Mouse (Mus musculus): ENCODE results near the gene Rnf113a2. TPM values are rescaled to one million over a fixed set of nuclear protein-coding genes. Genes with fewer than 3 reads are reported as not detected.

Rnf113a2 gene
- polyA plus RNA-seq, 1 experiment = 17.8 TPM

DNA sequence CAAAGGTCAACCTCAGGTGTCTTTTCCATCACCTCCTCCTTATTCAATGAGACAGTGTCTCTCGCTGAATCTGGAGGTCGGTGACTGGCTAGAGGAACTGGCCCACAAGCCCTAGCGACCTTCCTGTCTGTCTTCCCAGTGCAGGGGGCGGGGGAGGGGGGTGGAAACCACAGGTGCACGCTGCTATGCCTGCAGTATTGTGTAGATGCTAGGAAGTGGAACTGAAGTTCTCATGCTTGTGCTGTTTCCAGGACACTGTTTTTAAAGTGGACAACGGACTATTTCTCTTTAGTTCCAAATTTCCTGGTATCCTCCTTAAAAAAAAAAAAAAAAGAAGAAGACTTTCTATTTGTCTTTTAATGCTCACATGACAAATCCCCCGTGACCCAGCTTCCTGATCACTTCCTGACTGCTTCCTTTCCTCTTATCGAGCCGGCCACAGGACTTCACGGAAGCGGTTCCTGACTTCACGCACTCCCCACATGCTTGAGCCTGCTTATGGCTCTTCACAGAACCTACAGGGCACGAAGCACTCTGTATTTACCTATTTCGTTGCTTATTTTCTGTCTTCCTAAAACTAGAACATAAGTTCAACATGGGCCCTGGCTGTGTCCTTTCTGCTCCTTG is 28.1 kb upstream of the Rnf113a2 start:
- Histone ChIP-seq H3K4me1 (ENCODE audit: control insufficient read depth, insufficient read depth, low read length) (no peaks in the 10 kb centered on the region), H3K27me3 (ENCODE audit: control insufficient read depth, insufficient read depth, low read length) (no peaks in the 10 kb centered on the region), H3K4me3 (ENCODE audit: control insufficient read depth, low read depth, low read length) (no peak overlapping the region), H3K27ac (ENCODE audit: control insufficient read depth, insufficient read depth, low read depth, low read length) (no peak overlapping the region), H3K36me3 (ENCODE audit: control insufficient read depth, insufficient read depth, low read length) (no peaks in the 10 kb centered on the region; the same call in 1 of the 2 replicates)
- TF ChIP-seq POLR2A (IDR thresholded peaks at IDR 0.05; ENCODE audit: control insufficient read depth, low read depth, low read length) (no peak), CTCF (IDR thresholded peaks at IDR 0.05; ENCODE audit: control insufficient read depth, insufficient read depth, insufficient replicate concordance, low read depth, low read length) (no peak)

DNA sequence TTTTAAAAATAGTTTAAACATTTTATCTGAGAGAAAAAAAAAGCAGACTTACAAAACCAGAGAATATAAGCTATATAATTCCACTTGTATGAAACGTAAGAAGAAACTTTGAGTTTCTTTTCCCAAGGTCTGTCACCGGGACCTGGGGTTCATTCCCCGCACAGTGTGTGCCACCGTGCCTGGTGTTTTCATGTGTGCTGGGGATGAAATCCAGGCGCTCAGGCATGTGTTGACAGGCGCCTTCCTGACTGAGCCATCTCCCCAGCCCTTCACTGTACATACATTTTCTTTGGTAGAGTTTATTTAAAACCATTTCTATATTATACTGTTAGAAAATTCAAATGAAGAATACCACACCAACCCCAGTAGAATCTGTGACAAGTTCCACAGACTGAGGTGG is 26.7 kb upstream of the Rnf113a2 start:
- TF ChIP-seq POLR2A (IDR thresholded peaks at IDR 0.05; ENCODE audit: control insufficient read depth, low read depth, low read length) = no peak
- TF ChIP-seq CTCF (IDR thresholded peaks at IDR 0.05; ENCODE audit: control insufficient read depth, insufficient read depth, insufficient replicate concordance, low read depth, low read length) = no peak
- Histone ChIP-seq H3K27me3 (ENCODE audit: control insufficient read depth, insufficient read depth, low read length) (no peaks in the 10 kb centered on the region), H3K4me1 (ENCODE audit: control insufficient read depth, insufficient read depth, low read length) (no peaks in the 10 kb centered on the region), H3K4me3 (ENCODE audit: control insufficient read depth, low read depth, low read length) (no peak overlapping the region), H3K27ac (ENCODE audit: control insufficient read depth, insufficient read depth, low read depth, low read length) (no peak overlapping the region), H3K36me3 (ENCODE audit: control insufficient read depth, insufficient read depth, low read length) (no peaks in the 10 kb centered on the region; the same call in 1 of the 2 replicates)

DNA sequence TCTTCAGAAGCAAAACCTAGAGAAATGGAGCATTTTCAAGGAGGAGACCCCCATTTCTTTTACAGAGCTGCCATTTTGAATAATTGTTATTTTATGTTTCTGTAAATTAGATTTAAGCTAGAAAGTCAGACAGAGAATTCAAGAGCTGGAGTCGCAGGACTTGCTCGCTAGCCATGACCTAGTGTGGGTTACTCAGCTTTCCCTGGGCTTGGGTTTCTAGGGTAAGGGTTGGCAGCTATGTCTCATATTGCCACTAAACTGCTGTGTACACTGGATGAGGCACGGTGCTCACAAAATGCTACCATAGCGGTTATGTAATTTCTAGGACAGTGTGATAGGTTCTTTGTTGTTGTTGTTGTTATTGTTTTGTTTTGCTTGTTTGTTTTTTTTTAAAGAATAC is 24.3 kb upstream of the Rnf113a2 start:
- Histone ChIP-seq H3K36me3 (ENCODE audit: control insufficient read depth, insufficient read depth, low read length) (no peaks in the 10 kb centered on the region; the same call in 1 of the 2 replicates), H3K4me1 (ENCODE audit: control insufficient read depth, insufficient read depth, low read length) (no peaks in the 10 kb centered on the region), H3K27ac (ENCODE audit: control insufficient read depth, insufficient read depth, low read depth, low read length) (no peak overlapping the region), H3K4me3 (ENCODE audit: control insufficient read depth, low read depth, low read length) (no peak overlapping the region), H3K27me3 (ENCODE audit: control insufficient read depth, insufficient read depth, low read length) (no peaks in the 10 kb centered on the region)
- TF ChIP-seq POLR2A (IDR thresholded peaks at IDR 0.05; ENCODE audit: control insufficient read depth, low read depth, low read length) (no peak), CTCF (IDR thresholded peaks at IDR 0.05; ENCODE audit: control insufficient read depth, insufficient read depth, insufficient replicate concordance, low read depth, low read length) (no peak)

DNA sequence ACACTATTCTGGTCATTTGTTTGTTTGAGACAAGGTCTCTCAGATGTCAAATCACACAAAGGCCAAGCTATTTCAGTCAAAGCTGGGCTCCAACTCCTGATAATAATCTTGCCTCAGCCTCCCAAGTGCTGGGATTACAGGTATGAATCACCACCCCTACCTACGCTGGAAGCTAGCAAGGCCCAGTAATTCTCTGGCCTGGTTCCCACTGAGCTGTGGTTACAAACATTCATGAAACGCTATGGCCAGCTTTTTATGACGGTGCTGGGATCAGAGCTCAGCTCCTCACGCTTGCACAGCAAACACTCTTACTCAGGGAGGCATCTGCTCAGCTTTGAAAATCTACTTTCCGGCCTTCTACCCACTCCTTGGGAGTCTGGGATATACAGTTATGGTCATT is 23.1 kb upstream of the Rnf113a2 start:
- Histone ChIP-seq H3K27ac (ENCODE audit: control insufficient read depth, insufficient read depth, low read depth, low read length) (no peak overlapping the region), H3K36me3 (ENCODE audit: control insufficient read depth, insufficient read depth, low read length) (no peaks in the 10 kb centered on the region; the same call in 1 of the 2 replicates)

DNA sequence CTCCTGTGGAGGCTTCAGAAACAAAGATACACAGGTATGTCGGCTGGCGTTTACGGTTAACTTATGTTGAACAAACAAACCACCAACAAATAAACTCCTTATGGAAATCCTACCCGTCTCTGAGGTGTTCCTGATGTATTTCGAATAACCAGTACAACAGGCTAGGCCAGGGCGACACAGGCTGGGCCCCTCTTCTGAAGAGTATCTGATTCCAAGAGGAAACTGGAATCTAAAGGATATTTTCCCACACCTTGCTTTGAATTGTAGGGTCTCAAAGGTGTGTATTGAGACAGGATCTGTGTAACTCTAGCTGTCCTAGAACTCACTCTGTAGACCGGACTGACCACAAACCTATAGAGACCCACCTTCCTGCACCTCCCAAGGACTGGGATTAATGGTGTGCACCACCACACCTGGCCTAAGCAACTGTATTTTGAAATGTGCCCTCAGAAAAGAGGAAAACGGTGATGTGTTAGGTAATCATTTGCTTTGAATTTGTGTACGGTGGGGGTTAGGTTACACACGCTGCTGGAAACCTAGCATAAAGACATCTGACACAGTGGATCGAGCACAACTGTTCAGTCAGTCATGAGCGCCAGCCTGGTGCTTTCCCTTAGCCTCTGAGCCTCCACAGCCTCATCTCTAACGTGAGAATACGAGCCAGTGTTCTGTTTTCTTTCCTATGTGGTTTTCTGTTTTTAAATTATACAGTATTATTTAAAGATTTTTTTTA is 19.9 kb upstream of the Rnf113a2 start:
- no peak overlapping the region for H3K27ac ChIP-seq (ENCODE audit: control insufficient read depth, insufficient read depth, low read depth, low read length)
- H3K4me3 ChIP-seq (ENCODE audit: control insufficient read depth, low read depth, low read length) = no peak overlapping the region
- TF ChIP-seq POLR2A (IDR thresholded peaks at IDR 0.05; ENCODE audit: control insufficient read depth, low read depth, low read length) (no peak), CTCF (IDR thresholded peaks at IDR 0.05; ENCODE audit: control insufficient read depth, insufficient read depth, insufficient replicate concordance, low read depth, low read length) (no peak)
- no peaks in the 10 kb centered on the region for H3K27me3 ChIP-seq (ENCODE audit: control insufficient read depth, insufficient read depth, low read length)
- H3K4me1 ChIP-seq (ENCODE audit: control insufficient read depth, insufficient read depth, low read length) = no peaks in the 10 kb centered on the region
- no peaks in the 10 kb centered on the region; the same call in 1 of the 2 replicates for H3K36me3 ChIP-seq (ENCODE audit: control insufficient read depth, insufficient read depth, low read length)

More for the DNA sequence above, 23.1 kb upstream of the Rnf113a2 start:
- no peaks in the 10 kb centered on the region for H3K4me1 ChIP-seq (ENCODE audit: control insufficient read depth, insufficient read depth, low read length)
- TF ChIP-seq POLR2A (IDR thresholded peaks at IDR 0.05; ENCODE audit: control insufficient read depth, low read depth, low read length) (no peak), CTCF (IDR thresholded peaks at IDR 0.05; ENCODE audit: control insufficient read depth, insufficient read depth, insufficient replicate concordance, low read depth, low read length) (no peak)
- H3K4me3 ChIP-seq (ENCODE audit: control insufficient read depth, low read depth, low read length) = no peak overlapping the region
- no peaks in the 10 kb centered on the region for H3K27me3 ChIP-seq (ENCODE audit: control insufficient read depth, insufficient read depth, low read length)

DNA sequence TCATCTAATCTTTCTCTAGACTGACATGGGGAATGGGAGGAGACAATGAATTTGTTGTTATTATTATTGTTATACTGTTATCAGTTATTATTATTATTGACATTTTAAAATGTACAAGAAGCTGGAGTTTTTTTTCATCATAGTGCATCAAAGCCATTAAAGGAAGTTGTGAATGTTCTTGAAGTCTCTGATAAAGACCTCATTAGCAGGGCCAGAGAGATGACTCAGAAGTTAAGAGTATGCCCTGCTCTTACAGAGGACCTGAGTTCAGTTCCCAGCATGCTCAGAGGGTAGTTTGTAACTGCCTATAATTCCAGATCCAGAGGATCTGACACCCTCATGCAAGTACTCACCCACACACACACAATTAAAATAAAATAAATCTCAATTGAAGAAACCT is 19.3 kb upstream of the Rnf113a2 start:
- no peaks in the 10 kb centered on the region for H3K27me3 ChIP-seq (ENCODE audit: control insufficient read depth, insufficient read depth, low read length)

DNA sequence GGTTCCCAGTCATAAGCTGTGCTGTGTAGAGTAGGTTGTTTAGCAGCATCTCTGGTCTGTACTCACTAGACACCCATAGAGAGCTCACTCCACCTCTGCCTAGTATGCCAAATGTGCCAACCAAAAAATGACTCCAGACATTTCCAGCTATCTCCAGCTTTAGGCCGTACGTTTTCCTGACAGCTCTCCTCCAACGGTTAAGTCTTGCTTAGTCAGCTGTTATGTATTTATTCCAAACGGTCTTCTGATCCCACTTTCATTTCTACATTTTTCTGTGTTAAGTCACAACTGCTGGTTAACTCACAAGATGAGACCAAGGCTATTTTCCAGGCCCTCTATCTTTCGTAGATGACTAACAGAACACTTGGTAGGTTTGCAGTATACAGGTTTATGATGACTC is 18.4 kb upstream of the Rnf113a2 start:
- peak overlapping the region; percentile 2; the same call in 1 of the 2 replicates for H3K27ac ChIP-seq (ENCODE audit: control insufficient read depth, insufficient read depth, low read depth, low read length)
- TF ChIP-seq CTCF (IDR thresholded peaks at IDR 0.05; ENCODE audit: control insufficient read depth, insufficient read depth, insufficient replicate concordance, low read depth, low read length) (no peak), POLR2A (IDR thresholded peaks at IDR 0.05; ENCODE audit: control insufficient read depth, low read depth, low read length) (no peak)
- no peaks in the 10 kb centered on the region for H3K4me1 ChIP-seq (ENCODE audit: control insufficient read depth, insufficient read depth, low read length)

More for the DNA sequence above, 19.3 kb upstream of the Rnf113a2 start:
- Histone ChIP-seq H3K36me3 (ENCODE audit: control insufficient read depth, insufficient read depth, low read length) (no peaks in the 10 kb centered on the region; the same call in 1 of the 2 replicates), H3K27ac (ENCODE audit: control insufficient read depth, insufficient read depth, low read depth, low read length) (no peak overlapping the region), H3K4me3 (ENCODE audit: control insufficient read depth, low read depth, low read length) (no peak overlapping the region), H3K4me1 (ENCODE audit: control insufficient read depth, insufficient read depth, low read length) (no peaks in the 10 kb centered on the region)
- no peak for TF ChIP-seq POLR2A (IDR thresholded peaks at IDR 0.05; ENCODE audit: control insufficient read depth, low read depth, low read length)
- TF ChIP-seq CTCF (IDR thresholded peaks at IDR 0.05; ENCODE audit: control insufficient read depth, insufficient read depth, insufficient replicate concordance, low read depth, low read length) = no peak

More for the DNA sequence above, 18.4 kb upstream of the Rnf113a2 start:
- Histone ChIP-seq H3K4me3 (ENCODE audit: control insufficient read depth, low read depth, low read length) (no peak overlapping the region), H3K36me3 (ENCODE audit: control insufficient read depth, insufficient read depth, low read length) (no peaks in the 10 kb centered on the region; the same call in 1 of the 2 replicates), H3K27me3 (ENCODE audit: control insufficient read depth, insufficient read depth, low read length) (no peaks in the 10 kb centered on the region)
